Mouse (Mus musculus) liver, postnatal 0 days (tissue): ENCODE data around the gene Col19a1.

ENCODE experiments used
- CTCF ChIP-seq: sonication (generic); IDR thresholded peaks from 2 replicates; pipeline ENCODE4 v1.5.1; 2016; ENCODE audit warnings: antibody characterized with exemption, low read depth
- EP300 ChIP-seq: IDR thresholded peaks from 2 replicates; pipeline ENCODE4 v1.6.1; 2016; ENCODE audit warnings: antibody characterized with exemption, low read depth, mild to moderate bottlenecking

DNA sequence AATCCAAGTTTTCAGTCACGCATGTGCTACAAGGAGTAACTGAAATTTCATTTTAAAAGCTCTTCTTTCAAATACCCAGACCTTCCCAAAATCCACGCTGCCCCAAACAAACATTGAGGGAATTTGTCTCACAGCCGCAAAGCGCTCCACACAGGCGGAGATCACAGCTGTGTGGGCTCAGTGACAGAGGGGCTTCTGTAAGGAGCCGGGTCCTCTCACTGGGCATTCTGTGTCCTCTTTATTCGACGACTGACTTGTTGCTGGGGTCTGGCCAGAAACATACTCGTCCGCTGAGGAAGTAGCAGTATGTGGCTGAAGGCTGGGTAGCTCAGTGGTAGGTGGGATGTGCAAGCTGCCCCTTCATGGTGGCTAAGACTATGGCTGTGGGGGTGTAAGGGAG is 342.3 kb downstream of the Col19a1 start:
- TF ChIP-seq CTCF (no peak), EP300 (no peak)
